Mouse (Mus musculus) heart, postnatal 0 days (tissue): Measurements from ENCODE around the gene Helz. TPM values are rescaled to one million over a fixed set of nuclear protein-coding genes. Genes with fewer than 3 reads are reported as not detected.

Experiments
- ATAC-seq: fragments of 200-750 bp; cut with Nextera tagmentation; 2 replicates; pipeline ENCODE4 v1.8.0; 2017; ENCODE audit warnings: low read depth, moderate number of reproducible peaks, moderate library complexity; ENCODE audit not compliant: insufficient read depth
- DNase-seq: peaks from one replicate; pipeline ENCODE4 v3.0.0-alpha.2; 2016; ENCODE audit warnings: low spot score
- H3K27ac ChIP-seq: fragments of 300-500 bp; sonication (generic); 2 replicates; pipeline ENCODE4 v1.5.1; 2014; ENCODE audit warnings: low read depth, mild to moderate bottlenecking
- H3K27me3 ChIP-seq: fragments of 300-500 bp; sonication (generic); 2 replicates; pipeline ENCODE4 v1.6.1; 2014; ENCODE audit warnings: low read length, mixed read lengths; ENCODE audit not compliant: control insufficient read depth, insufficient read depth
- H3K36me3 ChIP-seq: fragments of 300-500 bp; sonication (generic); replicated peaks from 2 replicates; pipeline ENCODE4 v1.6.1; 2014; ENCODE audit warnings: low read length, mixed read lengths; ENCODE audit not compliant: control insufficient read depth, insufficient read depth
- H3K4me1 ChIP-seq: fragments of 300-500 bp; sonication (generic); 2 replicates; pipeline ENCODE4 v1.6.1; 2014; ENCODE audit warnings: antibody characterized with exemption; ENCODE audit not compliant: control insufficient read depth, insufficient read depth
- H3K4me2 ChIP-seq: fragments of 300-500 bp; sonication (generic); 2 replicates; pipeline ENCODE4 v1.6.1; 2014; ENCODE audit warnings: low read depth, mild to moderate bottlenecking, low read length, moderate library complexity
- H3K4me3 ChIP-seq: fragments of 300-500 bp; sonication (generic); 2 replicates; pipeline ENCODE4 v1.5.1; 2014; ENCODE audit warnings: low read depth, low read length
- H3K9ac ChIP-seq: fragments of 300-500 bp; sonication (generic); replicated peaks from 2 replicates; pipeline ENCODE4 v1.6.1; 2014; ENCODE audit warnings: low read depth, low read length, mixed read lengths
- H3K9me3 ChIP-seq: fragments of 300-500 bp; sonication (generic); replicated peaks from 2 replicates; pipeline ENCODE4 v1.6.1; 2016; ENCODE audit warnings: low read length; ENCODE audit not compliant: control insufficient read depth
- CTCF ChIP-seq: IDR thresholded peaks from 2 replicates; pipeline ENCODE4 v1.5.1; 2016; ENCODE audit warnings: antibody characterized with exemption, control low read depth, low read depth
- EP300 ChIP-seq: IDR thresholded peaks from 2 replicates; pipeline ENCODE4 v1.6.1; 2016; ENCODE audit warnings: antibody characterized with exemption, low read depth
- WGBS: fragments of 180-500 bp; shearing (Covaris S2); extraction: QIAGEN DNeasy Blood & Tissue Kit; methylation state at CpG from one replicate; pipeline ENCODE4 v1.1.7; 2014; 5-methylcytosine and 5-hydroxymethylcytosine counted together
- polyA plus RNA-seq: library from polyadenylated mRNA; unstranded; fragments of >200 nt; fragmentation: Nextera tagmentation; extraction: Ambion mirVana; gene quantifications from 2 replicates; pipeline ENCODE4 v1.2.1, GENCODE M21; 2015
- total RNA-seq: library from RNA; depleted of rRNA; stranded (reverse); fragments of >200 nt; gene quantifications from 2 replicates; pipeline ENCODE4 v1.2.3, GENCODE M21; 2014; ENCODE audit warnings: low replicate concordance

The Helz gene
- total and polyA plus RNA-seq, 2 experiments from 2014 or later: 7.3 to 10.8 TPM

GRCm38 (mm10) chr11:107707897-107708610 lies 160.3 kb downstream of the Helz start:
- no peaks in the 10 kb centered on the region for H3K9me3 ChIP-seq
- TF ChIP-seq EP300: no peak
- no peak for TF ChIP-seq CTCF
- WGBS: 78% methylated on average over 20 of the region's 20 CpGs
- H3K4me2 ChIP-seq: no peak overlapping the region
- no peaks in the 10 kb centered on the region for H3K36me3 ChIP-seq
- H3K9ac ChIP-seq: no peak overlapping the region
- ATAC-seq (no peak), DNase-seq (no peak)
- no peak overlapping the region for H3K27ac ChIP-seq
- H3K4me1 ChIP-seq: no peaks in the 10 kb centered on the region
- no peak overlapping the region for H3K4me3 ChIP-seq
- no peaks in the 10 kb centered on the region for H3K27me3 ChIP-seq

- H3K9me3 ChIP-seq: no peaks in the 10 kb centered on the region
- TF ChIP-seq CTCF (no peak), EP300 (no peak)
- 47% methylated on average over 3 of the region's 3 CpGs for WGBS
- ATAC-seq (no peak), DNase-seq (no peak)
- H3K9ac ChIP-seq: no peak overlapping the region
- no peaks in the 10 kb centered on the region for H3K27me3 ChIP-seq
- no peaks in the 10 kb centered on the region for H3K4me1 ChIP-seq
- no peaks in the 10 kb centered on the region for H3K36me3 ChIP-seq
- no peak overlapping the region for H3K4me3 ChIP-seq
- no peak overlapping the region for H3K4me2 ChIP-seq
- no peak overlapping the region for H3K27ac ChIP-seq
Observed at GRCm38 (mm10) chr11:107710379-107710778, 162.6 kb downstream of the Helz start.

GRCm38 (mm10) chr11:107714368-107714767 lies 166.6 kb downstream of the Helz start:
- TF ChIP-seq CTCF (no peak), EP300 (no peak)
- no peak overlapping the region for H3K27ac ChIP-seq
- no peaks in the 10 kb centered on the region for H3K9me3 ChIP-seq
- ATAC-seq (no peak), DNase-seq (no peak)
- H3K4me1 ChIP-seq: no peaks in the 10 kb centered on the region
- H3K4me3 ChIP-seq: no peak overlapping the region
- no peak overlapping the region for H3K9ac ChIP-seq
- H3K36me3 ChIP-seq: no peaks in the 10 kb centered on the region
- no peak overlapping the region for H3K4me2 ChIP-seq
- 73% methylated on average over 7 of the region's 7 CpGs for WGBS
- no peaks in the 10 kb centered on the region for H3K27me3 ChIP-seq

GRCm38 (mm10) chr11:107716332-107716938 lies 168.7 kb downstream of the Helz start, which contains the start of gene Cacng1:
Cacng1 (minus strand) TSS chr11:107716522.
- no peak within 1 kb of the TSS for H3K4me2 ChIP-seq
- no peaks in the 10 kb centered on the region for H3K4me1 ChIP-seq
- no peaks in the 10 kb centered on the region for H3K9me3 ChIP-seq
- 74% methylated on average over 16 of the region's 16 CpGs for WGBS
- H3K36me3 ChIP-seq: no peaks in the 10 kb centered on the region
- H3K27ac ChIP-seq: no peak within 1 kb of the TSS
- TF ChIP-seq EP300: no peak
- TF ChIP-seq CTCF: no peak
- no peaks in the 10 kb centered on the region for H3K27me3 ChIP-seq
- ATAC-seq: no peak
- no peak within 1 kb of the TSS for H3K9ac ChIP-seq
- H3K4me3 ChIP-seq: no peak within 1 kb of the TSS
- no peak for DNase-seq

- no peaks in the 10 kb centered on the region; the same call in 1 of the 2 replicates for H3K9me3 ChIP-seq
- H3K36me3 ChIP-seq: no peaks in the 10 kb centered on the region
- no peak for TF ChIP-seq CTCF
- no peak for TF ChIP-seq EP300
- no peak overlapping the region for H3K9ac ChIP-seq
- no peak overlapping the region for H3K27ac ChIP-seq
- DNase-seq (no peak), ATAC-seq (no peak)
- no peaks in the 10 kb centered on the region for H3K27me3 ChIP-seq
- 81% methylated on average over 9 of the region's 9 CpGs for WGBS
- H3K4me3 ChIP-seq: no peak overlapping the region
- no peak overlapping the region for H3K4me2 ChIP-seq
- no peaks in the 10 kb centered on the region for H3K4me1 ChIP-seq
Observed at GRCm38 (mm10) chr11:107720264-107721021, 172.7 kb downstream of the Helz start.
